Mouse (Mus musculus): ENCODE data around the gene Swap70.
A peak's percentile ranks its signal among the peaks of the same experiment; 100 is the strongest.
"Not testable (repeated sequence)": the region's sequence is repeated elsewhere in the genome, so short reads cannot be mapped to it uniquely, and the experiment has no call there.

The Swap70 gene

GRCm38 (mm10) chr7:110221586-110222481 lies at the start of gene Swap70:
Swap70 (plus strand) TSS chr7:110221711.
- ATAC-seq (ENCODE audit: insufficient number of reproducible peaks, low FRiP score, low TSS enrichment): peak; percentile 97

DNA sequence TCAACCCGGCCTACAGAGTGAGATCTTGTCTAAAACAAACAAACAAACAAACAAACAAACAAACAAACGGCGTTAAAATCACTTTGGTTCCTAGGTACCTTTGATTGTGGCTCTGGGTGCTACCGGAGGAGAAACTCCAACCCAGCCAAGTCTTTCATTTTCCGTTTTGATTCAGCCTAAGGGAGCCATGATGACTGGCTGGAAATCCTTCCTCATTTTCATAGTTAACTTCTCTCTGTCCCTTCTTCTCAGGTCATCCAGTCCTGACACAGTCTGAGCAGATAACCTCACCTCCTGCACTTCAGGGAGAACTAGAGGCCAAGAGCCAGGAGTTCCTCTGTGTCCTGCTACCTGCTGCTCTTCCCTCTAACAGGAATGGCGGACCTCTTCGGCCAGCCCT lies 42.3 kb upstream of the Swap70 start:
- no peak for ATAC-seq (ENCODE audit: insufficient number of reproducible peaks, low FRiP score, low TSS enrichment)

GRCm38 (mm10) chr7:110180613-110181012 lies 40.9 kb upstream of the Swap70 start:
- ATAC-seq (ENCODE audit: insufficient number of reproducible peaks, low FRiP score, low TSS enrichment): no peak

DNA sequence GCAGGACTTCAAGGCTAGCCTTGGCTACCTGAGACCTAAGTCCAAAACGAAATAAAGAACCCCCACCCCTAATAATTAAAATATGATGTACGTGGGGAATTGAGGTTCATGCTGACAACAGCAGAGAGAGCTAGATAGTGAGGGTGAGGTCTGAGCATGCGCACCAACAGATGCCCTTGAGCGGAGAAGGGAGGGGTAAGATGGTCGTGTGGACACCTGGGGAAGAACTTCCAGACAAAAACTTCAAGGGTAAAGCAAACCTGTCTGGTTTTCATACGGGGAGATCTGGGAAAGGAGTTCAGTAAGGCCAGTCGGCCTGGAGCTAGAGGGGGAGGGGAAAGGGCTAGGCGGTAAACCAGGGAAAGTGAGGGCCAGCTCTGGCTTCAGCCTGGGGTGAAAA lies 40.1 kb upstream of the Swap70 start:
- no peak for ATAC-seq (ENCODE audit: insufficient number of reproducible peaks, low FRiP score, low TSS enrichment)

GRCm38 (mm10) chr7:110184608-110185007 lies 36.9 kb upstream of the Swap70 start:
- ATAC-seq (ENCODE audit: insufficient number of reproducible peaks, low FRiP score, low TSS enrichment): no peak

DNA sequence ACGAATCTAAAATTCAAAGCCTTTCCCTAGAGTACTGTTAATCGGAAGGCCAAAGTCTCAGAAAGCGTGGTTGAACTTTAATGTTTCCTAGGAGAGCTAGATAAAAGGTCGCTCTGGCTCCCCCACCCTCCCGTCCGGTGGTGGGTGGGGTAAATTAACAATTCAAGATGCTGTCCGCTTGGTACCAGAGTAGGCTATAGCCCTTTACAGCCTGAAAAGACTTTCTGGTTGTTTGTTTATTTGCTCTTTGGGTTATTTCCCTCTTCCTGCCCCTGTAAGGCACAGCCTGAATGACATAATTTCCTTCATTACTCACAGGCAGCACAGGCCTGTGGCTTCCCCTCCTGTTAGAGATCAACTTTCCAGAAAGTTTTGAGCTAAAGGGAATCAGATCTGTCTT lies 31.6 kb upstream of the Swap70 start:
- no peak for ATAC-seq (ENCODE audit: insufficient number of reproducible peaks, low FRiP score, low TSS enrichment)

GRCm38 (mm10) chr7:110193186-110193585 lies 28.3 kb upstream of the Swap70 start:
- no peak for ATAC-seq (ENCODE audit: insufficient number of reproducible peaks, low FRiP score, low TSS enrichment)

- ATAC-seq (ENCODE audit: insufficient number of reproducible peaks, low FRiP score, low TSS enrichment): no peak
Measured at GRCm38 (mm10) chr7:110197176-110197575, 24.3 kb upstream of the Swap70 start.

DNA sequence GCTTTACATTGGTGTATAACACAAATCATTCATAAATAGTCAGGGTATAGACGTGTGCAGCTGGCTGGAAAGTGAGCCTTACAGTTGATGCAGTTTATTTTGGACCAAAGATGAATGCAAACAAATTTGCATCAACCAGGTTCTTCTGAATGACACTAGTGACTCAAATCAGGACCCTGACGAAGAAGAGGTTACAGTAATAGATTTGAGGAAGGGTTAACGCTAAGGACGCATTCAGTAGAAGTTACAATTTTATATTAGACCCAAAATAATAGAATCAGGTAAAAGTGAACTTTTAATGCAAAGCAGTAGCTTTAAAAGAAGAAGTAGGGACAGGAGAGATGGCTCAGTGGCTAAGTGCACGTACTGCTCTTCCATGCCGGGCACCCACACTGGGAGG lies 19.6 kb upstream of the Swap70 start:
- no peak for ATAC-seq (ENCODE audit: insufficient number of reproducible peaks, low FRiP score, low TSS enrichment)

DNA sequence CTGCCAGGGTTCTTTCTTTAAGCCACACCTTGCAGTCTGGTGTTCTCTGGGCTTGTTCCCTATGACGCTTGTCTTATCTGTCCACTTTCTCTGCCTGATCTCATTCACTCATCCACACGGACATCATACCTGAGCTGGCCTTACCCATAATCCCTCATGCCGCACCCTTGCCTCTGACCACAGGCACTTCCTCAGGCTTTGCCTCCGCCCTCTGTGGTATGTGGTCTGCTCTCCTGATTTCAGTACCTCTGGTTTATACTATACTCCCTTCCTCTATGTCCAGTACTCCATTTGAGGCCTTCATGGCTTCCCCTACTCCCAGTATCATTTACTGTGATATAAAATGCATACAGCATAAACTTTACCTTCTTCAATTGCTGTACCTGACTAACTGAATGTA lies 17.3 kb upstream of the Swap70 start:
- no peak for ATAC-seq (ENCODE audit: insufficient number of reproducible peaks, low FRiP score, low TSS enrichment)

DNA sequence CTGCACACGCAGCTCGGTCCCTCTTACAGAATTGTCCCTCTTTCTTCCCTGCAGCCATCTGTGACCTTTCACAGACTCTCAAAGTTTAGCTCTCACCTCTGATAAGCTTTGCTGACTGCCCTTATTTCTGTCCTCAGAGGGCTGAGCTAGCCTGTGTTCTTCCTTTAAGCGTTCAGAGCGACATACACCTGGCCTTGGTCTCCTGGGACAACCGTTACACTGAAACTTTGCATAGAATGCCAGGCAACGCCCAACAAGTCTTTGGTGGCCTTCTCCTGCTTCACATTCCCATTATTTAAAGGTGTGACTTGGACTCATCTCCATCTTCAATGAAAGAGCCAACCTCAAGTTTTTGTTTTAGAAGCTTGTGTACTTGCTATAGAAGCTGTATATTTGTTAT lies 13.2 kb upstream of the Swap70 start:
- no peak for ATAC-seq (ENCODE audit: insufficient number of reproducible peaks, low FRiP score, low TSS enrichment)

GRCm38 (mm10) chr7:110209422-110209821 lies 12.1 kb upstream of the Swap70 start:
- no peak for ATAC-seq (ENCODE audit: insufficient number of reproducible peaks, low FRiP score, low TSS enrichment)

- ATAC-seq (ENCODE audit: insufficient number of reproducible peaks, low FRiP score, low TSS enrichment): no peak
Measured at GRCm38 (mm10) chr7:110211025-110211424, 10.5 kb upstream of the Swap70 start.

DNA sequence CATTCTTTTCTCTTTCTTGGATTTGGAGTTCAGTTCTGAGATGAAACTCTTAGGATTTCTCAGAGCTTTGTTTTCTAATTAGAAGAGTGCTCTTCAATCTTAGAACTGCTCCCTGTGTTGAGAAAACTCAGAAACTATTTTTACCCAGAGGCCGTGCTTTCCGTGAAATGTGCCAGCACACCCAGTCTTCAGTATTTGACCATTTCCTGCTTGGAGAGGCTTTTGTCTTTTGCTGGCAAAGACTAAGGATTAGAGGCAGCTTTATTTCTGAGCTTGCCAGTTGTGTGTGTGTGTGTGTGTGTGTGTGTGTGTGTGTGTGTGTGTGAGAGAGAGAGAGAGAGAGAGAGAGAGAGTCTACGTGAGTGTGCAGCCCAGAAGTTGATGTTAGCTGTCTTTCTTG lies 6.6 kb upstream of the Swap70 start:
- ATAC-seq (ENCODE audit: insufficient number of reproducible peaks, low FRiP score, low TSS enrichment): no peak

- ATAC-seq (ENCODE audit: insufficient number of reproducible peaks, low FRiP score, low TSS enrichment): no peak; the same call in 1 of the 2 replicates
Measured at GRCm38 (mm10) chr7:110221051-110221585, 393 bp upstream of the Swap70 start.

DNA sequence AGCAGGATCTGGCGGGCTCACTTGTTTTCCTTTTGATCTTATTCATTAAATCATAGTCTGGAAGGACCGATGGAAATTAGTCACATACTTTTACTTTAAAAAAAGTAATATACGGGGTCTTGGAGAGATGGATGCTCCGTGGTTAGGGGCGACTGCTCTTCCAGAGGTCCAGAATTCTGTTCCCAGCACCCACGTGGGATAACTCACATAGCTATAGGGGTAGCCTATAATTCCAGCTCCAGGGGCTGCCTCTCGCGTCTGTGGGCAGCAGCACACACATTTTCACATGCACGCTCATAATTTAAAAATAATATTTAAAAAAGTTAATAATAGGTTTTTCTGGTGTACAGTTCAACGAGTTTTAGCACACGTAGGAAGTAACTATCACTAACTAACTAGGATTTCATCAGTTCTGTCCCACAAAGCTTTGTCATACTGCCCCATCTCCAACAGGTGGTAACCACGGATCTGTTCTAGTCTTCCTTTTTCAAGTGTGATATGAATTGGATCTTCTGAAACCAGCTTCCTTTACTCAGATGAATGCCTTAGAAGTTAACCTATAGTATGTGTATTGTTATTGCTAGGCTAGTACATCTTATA lies 1.2 kb downstream of the Swap70 start:
- no peak for ATAC-seq (ENCODE audit: insufficient number of reproducible peaks, low FRiP score, low TSS enrichment)

DNA sequence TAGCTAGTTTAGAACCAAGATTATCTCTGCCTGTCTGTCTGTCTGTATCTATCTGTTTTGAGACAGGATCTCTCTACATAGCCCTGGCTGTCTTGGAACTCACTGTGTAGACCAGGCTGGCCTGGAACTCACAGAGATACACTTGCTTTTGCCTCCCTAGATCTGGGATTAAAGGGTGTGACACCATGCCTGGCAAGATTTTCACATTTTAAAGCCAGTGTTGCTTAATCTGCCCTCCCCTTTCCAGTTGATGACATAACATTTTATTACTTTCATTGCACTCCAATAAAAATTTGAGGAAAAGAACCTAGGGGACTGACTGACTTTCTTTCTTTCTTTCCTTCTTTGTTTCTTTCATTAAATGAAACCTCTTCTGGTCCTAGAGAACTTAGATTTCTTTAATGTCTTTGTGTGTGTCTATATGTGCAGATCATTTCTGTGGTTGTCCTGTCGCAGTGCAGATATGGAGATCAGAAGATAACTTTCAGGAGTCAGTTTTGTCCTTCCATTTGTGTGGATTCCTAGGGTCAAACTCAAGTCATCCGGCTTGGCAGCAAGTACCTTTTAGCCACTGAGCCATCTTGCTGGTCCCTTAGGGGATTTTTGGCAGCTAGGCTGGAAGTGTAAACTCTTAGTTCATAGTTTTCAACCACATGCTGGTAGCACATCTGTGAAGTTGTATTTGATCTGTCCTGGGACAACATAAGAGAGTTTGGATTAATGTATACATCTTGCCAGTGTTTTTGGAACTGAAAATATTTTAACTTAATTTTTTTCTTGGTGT lies 2.4 kb downstream of the Swap70 start:
- no peak for ATAC-seq (ENCODE audit: insufficient number of reproducible peaks, low FRiP score, low TSS enrichment)

GRCm38 (mm10) chr7:110226484-110226883 lies 5.0 kb downstream of the Swap70 start:
- ATAC-seq (ENCODE audit: insufficient number of reproducible peaks, low FRiP score, low TSS enrichment): no peak

DNA sequence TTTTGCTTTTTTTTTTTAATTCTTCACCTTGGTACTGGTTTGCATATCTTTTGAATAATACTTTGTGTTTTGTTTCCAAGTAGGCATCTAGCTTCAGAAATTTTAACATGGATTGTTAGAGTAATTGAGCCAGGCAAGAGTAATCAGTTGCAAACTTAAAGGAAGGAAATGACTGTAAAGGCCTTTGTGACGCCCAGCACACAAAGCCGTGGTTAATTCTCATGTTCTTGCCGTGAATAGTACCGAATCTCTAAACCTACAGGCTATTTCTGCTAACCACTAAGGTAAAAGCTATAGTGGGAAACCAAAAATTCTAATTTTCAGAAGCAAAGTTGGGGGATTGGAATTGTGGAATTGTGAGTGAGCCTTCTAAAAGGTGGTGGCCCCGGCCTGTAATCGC lies 8.5 kb downstream of the Swap70 start:
- no peak for ATAC-seq (ENCODE audit: insufficient number of reproducible peaks, low FRiP score, low TSS enrichment)

GRCm38 (mm10) chr7:110231127-110231526 lies 9.6 kb downstream of the Swap70 start:
- not testable (repeated sequence) for ATAC-seq (ENCODE audit: insufficient number of reproducible peaks, low FRiP score, low TSS enrichment)

DNA sequence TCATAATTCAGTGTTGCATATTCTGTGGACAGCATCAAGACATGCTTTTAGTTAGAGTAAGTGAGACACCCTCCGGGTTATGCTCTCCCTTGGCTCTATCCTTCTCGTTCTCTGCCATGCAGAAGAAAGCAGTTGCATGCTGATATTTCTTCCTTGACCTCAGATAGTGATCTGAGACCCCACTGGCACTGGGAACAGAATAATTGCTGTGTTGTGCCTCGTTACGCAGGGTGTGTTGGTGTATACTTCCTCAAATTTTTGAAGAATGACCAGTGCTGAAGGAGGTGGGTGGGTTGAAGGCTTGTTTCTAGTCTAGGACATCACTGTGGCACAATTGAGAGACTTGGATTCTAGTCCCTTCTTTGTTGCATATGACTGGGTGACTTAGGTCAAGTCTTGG lies 14.6 kb downstream of the Swap70 start:
- no peak for ATAC-seq (ENCODE audit: insufficient number of reproducible peaks, low FRiP score, low TSS enrichment)

Measured in cerebellum, adult (tissue).